Mouse (Mus musculus) neural tube, embryonic 14.5 days (tissue): ENCODE data around the gene Tbc1d10c. TPM values are rescaled to one million over a fixed set of nuclear protein-coding genes. Genes with fewer than 3 reads are reported as not detected.

Source experiments
- ATAC-seq: fragments of 200-750 bp; cut with Nextera tagmentation; 2 replicates; pipeline ENCODE4 v1.8.0; 2017; ENCODE audit warnings: low read depth, mild to moderate bottlenecking, moderate TSS enrichment, moderate library complexity
- H3K27ac ChIP-seq: fragments of 300-500 bp; sonication (generic); 2 replicates; pipeline ENCODE4 v1.5.1; 2014; ENCODE audit warnings: low read depth, mild to moderate bottlenecking, control low read depth, low read length, moderate library complexity, mixed read lengths
- H3K27me3 ChIP-seq: fragments of 300-500 bp; sonication (generic); 2 replicates; pipeline ENCODE4 v1.6.1; 2014; ENCODE audit warnings: low read length; ENCODE audit not compliant: control insufficient read depth, insufficient read depth
- H3K36me3 ChIP-seq: fragments of 300-500 bp; sonication (generic); 2 replicates; pipeline ENCODE4 v1.6.1; 2014; ENCODE audit warnings: low read length, mixed read lengths; ENCODE audit not compliant: control insufficient read depth, insufficient read depth
- H3K4me1 ChIP-seq: fragments of 300-500 bp; sonication (generic); 2 replicates; pipeline ENCODE4 v1.6.1; 2014; ENCODE audit warnings: low read length; ENCODE audit not compliant: control insufficient read depth, insufficient read depth
- H3K4me2 ChIP-seq: fragments of 300-500 bp; sonication (generic); 2 replicates; pipeline ENCODE4 v1.6.1; 2014; ENCODE audit warnings: mild to moderate bottlenecking, low read depth, low read length, control low read depth
- H3K4me3 ChIP-seq: fragments of 300-500 bp; sonication (generic); 2 replicates; pipeline ENCODE4 v1.5.1; 2014; ENCODE audit warnings: low read depth, low read length, control low read depth, mixed read lengths
- H3K9ac ChIP-seq: fragments of 300-500 bp; sonication (generic); replicated peaks from 2 replicates; pipeline ENCODE4 v1.6.1; 2014; ENCODE audit warnings: low read depth, mild to moderate bottlenecking, control low read depth, low read length, mixed read lengths
- H3K9me3 ChIP-seq: fragments of 300-500 bp; sonication (generic); 2 replicates; pipeline ENCODE4 v1.6.1; 2016; ENCODE audit warnings: low read length; ENCODE audit not compliant: control insufficient read depth
- WGBS: fragments of 180-500 bp; shearing (Covaris S2); extraction: QIAGEN DNeasy Blood & Tissue Kit; methylation state at CpG from one replicate; pipeline ENCODE4 v1.1.7; 2014; 5-methylcytosine and 5-hydroxymethylcytosine counted together
- polyA plus RNA-seq: library from polyadenylated mRNA; unstranded; fragments of >200 nt; fragmentation: Nextera tagmentation; extraction: Ambion mirVana; gene quantifications from 2 replicates; pipeline ENCODE4 v1.2.1, GENCODE M21; 2014

Tbc1d10c gene
- polyA plus RNA-seq, 1 experiment from 2014 or later, result 1.1 TPM

GRCm38 (mm10) chr19:4196548-4196947, 5.5 kb upstream of the Tbc1d10c start:
- Histone ChIP-seq H3K4me2 (no peak overlapping the region), H3K27me3 (no peaks in the 10 kb centered on the region), H3K9me3 (no peaks in the 10 kb centered on the region), H3K4me3 (no peak overlapping the region), H3K4me1 (peaks cover 20% of the 10 kb centered on the region), H3K9ac (no peak overlapping the region), H3K27ac (no peak overlapping the region), H3K36me3 (peaks cover 26% of the 10 kb centered on the region)
- ATAC-seq, result no peak
- WGBS, result 25% methylated on average over 5 of the region's 5 CpGs

GRCm38 (mm10) chr19:4196048-4196447, 5.0 kb upstream of the Tbc1d10c start:
- H3K36me3 ChIP-seq, result peaks cover 26% of the 10 kb centered on the region
- no peaks in the 10 kb centered on the region for H3K9me3 ChIP-seq
- H3K4me3 ChIP-seq, result no peak overlapping the region
- no peak for ATAC-seq
- H3K4me2 ChIP-seq, result no peak overlapping the region
- H3K9ac ChIP-seq, result no peak overlapping the region
- no peak overlapping the region for H3K27ac ChIP-seq
- peaks cover 19% of the 10 kb centered on the region for H3K4me1 ChIP-seq
- WGBS, result 75% methylated on average over 2 of the region's 2 CpGs
- no peaks in the 10 kb centered on the region for H3K27me3 ChIP-seq

- ATAC-seq, result no peak
- peaks cover 26% of the 10 kb centered on the region for H3K36me3 ChIP-seq
- WGBS, result 77% methylated on average over 12 of the region's 12 CpGs
Measured at GRCm38 (mm10) chr19:4194776-4195650, 3.9 kb upstream of the Tbc1d10c start.

GRCm38 (mm10) chr19:4194021-4194724, 3.1 kb upstream of the Tbc1d10c start:
- Histone ChIP-seq H3K36me3 (peaks cover 26% of the 10 kb centered on the region), H3K27ac (no peak overlapping the region), H3K9ac (no peak overlapping the region), H3K4me1 (peaks cover 10% of the 10 kb centered on the region), H3K27me3 (no peaks in the 10 kb centered on the region), H3K4me3 (no peak overlapping the region), H3K4me2 (no peak overlapping the region), H3K9me3 (no peaks in the 10 kb centered on the region)
- WGBS, result 86% methylated on average over 8 of the region's 8 CpGs
- ATAC-seq, result no peak

More at GRCm38 (mm10) chr19:4194776-4195650, 3.9 kb upstream of the Tbc1d10c start:
- H3K4me1 ChIP-seq, result peaks cover 10% of the 10 kb centered on the region
- H3K4me3 ChIP-seq, result no peak overlapping the region
- no peaks in the 10 kb centered on the region for H3K9me3 ChIP-seq
- H3K9ac ChIP-seq, result no peak overlapping the region
- H3K27me3 ChIP-seq, result no peaks in the 10 kb centered on the region
- H3K4me2 ChIP-seq, result no peak overlapping the region
- no peak overlapping the region for H3K27ac ChIP-seq

GRCm38 (mm10) chr19:4193129-4193528, 2.0 kb upstream of the Tbc1d10c start:
- Histone ChIP-seq H3K4me2 (peak overlapping the region; percentile 97), H3K27ac (no peak overlapping the region), H3K9me3 (no peaks in the 10 kb centered on the region), H3K4me1 (peaks cover 10% of the 10 kb centered on the region), H3K27me3 (no peaks in the 10 kb centered on the region), H3K36me3 (peaks cover 26% of the 10 kb centered on the region), H3K4me3 (peak overlapping the region; percentile 80), H3K9ac (peak overlapping the region; percentile 98)
- WGBS, result 68% methylated on average over 6 of the region's 6 CpGs
- ATAC-seq, result no peak

GRCm38 (mm10) chr19:4192251-4192985, 1.3 kb upstream of the Tbc1d10c start:
- Histone ChIP-seq H3K4me2 (peak overlapping the region; percentile 97), H3K27ac (peak overlapping the region; percentile 91), H3K27me3 (no peaks in the 10 kb centered on the region), H3K9ac (peak overlapping the region; percentile 98), H3K4me1 (peaks cover 10% of the 10 kb centered on the region), H3K9me3 (no peaks in the 10 kb centered on the region), H3K4me3 (peak overlapping the region; percentile 80), H3K36me3 (peaks cover 26% of the 10 kb centered on the region)
- under 1% methylated on average over 51 of the region's 52 CpGs for WGBS
- peak; percentile 52 for ATAC-seq

GRCm38 (mm10) chr19:4191528-4192250, 605 bp upstream of the Tbc1d10c start, which contains the start of gene Ppp1ca:
Ppp1ca (plus strand) TSS chr19:4192065.
- Histone ChIP-seq H3K27ac (peak within 1 kb of the TSS; percentile 91), H3K4me1 (peaks cover 10% of the 10 kb centered on the region), H3K9ac (peak within 1 kb of the TSS; percentile 98), H3K4me3 (peak within 1 kb of the TSS; percentile 80), H3K36me3 (peaks cover 26% of the 10 kb centered on the region), H3K4me2 (peak within 1 kb of the TSS; percentile 97), H3K27me3 (no peaks in the 10 kb centered on the region), H3K9me3 (no peaks in the 10 kb centered on the region)
- WGBS, result 7% methylated on average over 34 of the region's 47 CpGs
- peak; percentile 91 for ATAC-seq

GRCm38 (mm10) chr19:4189051-4189620, 1.9 kb downstream of the Tbc1d10c start:
- no peak overlapping the region for H3K4me3 ChIP-seq
- H3K27me3 ChIP-seq, result no peaks in the 10 kb centered on the region
- peaks cover 7% of the 10 kb centered on the region for H3K36me3 ChIP-seq
- no peak overlapping the region for H3K4me2 ChIP-seq
- H3K27ac ChIP-seq, result no peak overlapping the region
- no peaks in the 10 kb centered on the region for H3K9me3 ChIP-seq
- WGBS, result 83% methylated on average over 12 of the region's 12 CpGs
- ATAC-seq, result no peak
- peaks cover 10% of the 10 kb centered on the region for H3K4me1 ChIP-seq
- no peak overlapping the region for H3K9ac ChIP-seq
